ENCODE assay signal across 27 mouse cellular contexts in genomic region chr10:51526090-51526489, GRCm38 (mm10). TPM values are rescaled to one million over a fixed set of nuclear protein-coding genes. Genes with fewer than 3 reads are reported as not detected.
A peak's percentile ranks its signal among the peaks of the same experiment; 100 is the strongest.
DNase-seq lines count a peak whose midpoint lies in the region; ATAC-seq and TF ChIP-seq lines count a peak whose summit lies in the region.
"Had no signal": no experiment of that assay in that cellular context is flagged by ENCODE, and none has a peak within 500 bp of the region (broad histone marks: within the 10 kb centered on the region; RNA-seq: fewer than 3 reads in every experiment).

No protein-coding gene starts in this region.

- TF ChIP-seq CTCF in bone marrow macrophage, adult 2 months (IDR thresholded peaks at IDR 0.05; ENCODE audit: low read depth, low read length): no peak

- DNase-seq in layer of hippocampus, adult 11-12 months (ENCODE audit: low spot score): peak; percentile 4
- no peak for DNase-seq in layer of hippocampus, postnatal 36 days
- no peak for DNase-seq in retina, postnatal 1 day
- no peak for DNase-seq in spleen, postnatal 14 days (ENCODE audit: low spot score in 2 of 2)
- DNase-seq: adrenal gland, postnatal 36 days; cerebellum, adult 2 months; cerebellum, postnatal 25 days; gastrocnemius, adult 2 months; heart, postnatal 14 days; kidney, adult 11 months; lung, adult 18-20 months; lung, postnatal 10 days; midbrain, embryonic 14.5 days; right cerebral cortex, adult 18-20 months; right cerebral cortex, postnatal 4 days had no signal

- ATAC-seq in hematopoietic stem cell, adult 5-6 weeks (replicated peaks in 1 of 2; ENCODE audit: insufficient read depth in 1 of 2, low FRiP score in 2 of 2, low TSS enrichment in 1 of 2, low read depth in 1 of 2, poor library complexity in 2 of 2, severe bottlenecking in 2 of 2): peak; percentile 54 to 57; a peak in 3 of 4 replicates
- peak; percentile 41 for ATAC-seq in megakaryocyte progenitor cell, adult 5-6 weeks (replicated peaks; ENCODE audit: poor library complexity)
- ATAC-seq: CD4-positive, CD25-positive, alpha-beta regulatory T cell, adult 4 months; forebrain, embryonic 13.5 days had no signal

- H3K4me1 ChIP-seq in bone marrow macrophage, adult 2 months (ENCODE audit: control insufficient read depth, insufficient read depth, low read length): peaks cover 39% of the 10 kb centered on the region
- H3K4me1 ChIP-seq: forebrain, embryonic 13.5 days; hindbrain, embryonic 12.5 days; limb, embryonic 12.5 days; neural tube, embryonic 13.5 days had no signal

- H3K4me3 ChIP-seq in bone marrow macrophage, adult 2 months (ENCODE audit: insufficient read depth, low read length): peak overlapping the region; percentile 93
- H3K4me3 ChIP-seq: forebrain, embryonic 13.5 days; gastrocnemius, adult 2 months; hindbrain, embryonic 12.5 days; limb, embryonic 12.5 days; neural tube, embryonic 13.5 days had no signal

- H3K27ac ChIP-seq in bone marrow macrophage, adult 2 months (ENCODE audit: insufficient read depth, low read depth, low read length): peak overlapping the region; percentile 94
- H3K27ac ChIP-seq: forebrain, embryonic 13.5 days; gastrocnemius, adult 2 months; hindbrain, embryonic 12.5 days; kidney, postnatal 0 days; limb, embryonic 12.5 days; neural tube, embryonic 13.5 days had no signal

- no peak for TF ChIP-seq POLR2A in bone marrow macrophage, adult 2 months (IDR thresholded peaks at IDR 0.05; ENCODE audit: borderline replicate concordance, low read depth, low read length)

RNA-seq across cellular contexts. Expression of gene Lilrb4a, which starts 35.3 kb away (rescaled TPM):
- total RNA-seq in layer of hippocampus, postnatal 36 days (2021): under 1 TPM in 1 of 2 experiments, not detected in 1; 0.46 TPM
- 1,169 and 1,255 TPM in 2 replicates for polyA plus RNA-seq in bone marrow macrophage, adult 2 months (2012; ENCODE audit: insufficient read depth, insufficient read length, missing spikeins)
- 38.3 and 101 TPM in 2 replicates for total RNA-seq in hematopoietic stem cell, adult 5-6 weeks (2017)
- total RNA-seq in megakaryocyte progenitor cell, adult 5-6 weeks (2015): 27.7 and 39.5 TPM in 2 replicates
- total RNA-seq in megakaryocyte progenitor cell, adult 5-6 weeks (2017): 26.8 and 31.4 TPM in 2 replicates

RNA-seq across cellular contexts. Expression of gene Lilr4b, which starts 45.7 kb away (rescaled TPM):
- total RNA-seq in layer of hippocampus, postnatal 36 days (2021): under 1 TPM in 1 of 2 experiments, not detected in 1; 0.25 TPM
- polyA plus RNA-seq in bone marrow macrophage, adult 2 months (2012; ENCODE audit: insufficient read depth, insufficient read length, missing spikeins): 1,083 and 1,286 TPM in 2 replicates
- 42.8 and 68.0 TPM in 2 replicates for total RNA-seq in hematopoietic stem cell, adult 5-6 weeks (2017)
- 19.2 and 24.3 TPM in 2 replicates for total RNA-seq in megakaryocyte progenitor cell, adult 5-6 weeks (2015)
- 12.6 and 21.0 TPM in 2 replicates for total RNA-seq in megakaryocyte progenitor cell, adult 5-6 weeks (2017)
- total RNA-seq: layer of hippocampus, adult 18-20 months had no signal
- polyA plus RNA-seq: forebrain, embryonic 13.5 days; heart, embryonic 11.5 days; hindbrain, embryonic 12.5 days had no signal

RNA-seq across cellular contexts. Expression of gene Gm49339, which starts 45.7 kb away (rescaled TPM):
- total RNA-seq in layer of hippocampus, postnatal 36 days (2021): not detected
- polyA plus RNA-seq in bone marrow macrophage, adult 2 months (2012; ENCODE audit: insufficient read depth, insufficient read length, missing spikeins): 444 and 484 TPM in 2 replicates
- not detected in 2 replicates for total RNA-seq in hematopoietic stem cell, adult 5-6 weeks (2017)
- 1.1 TPM in 1 of 2 replicates, not detected in the other for total RNA-seq in megakaryocyte progenitor cell, adult 5-6 weeks (2015)
- total RNA-seq in megakaryocyte progenitor cell, adult 5-6 weeks (2017): 0.20 and 1.1 TPM in 2 replicates
- total RNA-seq: gastrocnemius, adult 2 months; layer of hippocampus, adult 18-20 months; left cerebral cortex, postnatal 14 days had no signal
- polyA plus RNA-seq: cerebellum, adult 2 months; forebrain, embryonic 13.5 days; heart, embryonic 11.5 days; hindbrain, embryonic 12.5 days; kidney, postnatal 0 days; limb, embryonic 12.5 days; midbrain, embryonic 14.5 days; neural tube, embryonic 13.5 days had no signal

Comparison
In these comparisons a context has a peak if more than half of its experiments do, and no peak if none do; other contexts are left out.
1. RNA of gene Lilrb4a, which starts 35.3 kb away (total RNA-seq): 38.3 to 101 TPM in hematopoietic stem cell, adult 5-6 weeks and 26.8 to 39.5 TPM in megakaryocyte progenitor cell, adult 5-6 weeks; 0.46 TPM in layer of hippocampus, postnatal 36 days; every median in the first group is over 10 times any median in the second.
2. RNA of gene Lilr4b, which starts 45.7 kb away (total RNA-seq): 42.8 to 68.0 TPM in hematopoietic stem cell, adult 5-6 weeks and 12.6 to 24.3 TPM in megakaryocyte progenitor cell, adult 5-6 weeks; 0.25 TPM in layer of hippocampus, postnatal 36 days; every median in the first group is over 10 times any median in the second.